Mouse (Mus musculus) spleen, postnatal 4 days (tissue): ENCODE results near the gene Muc1.
A peak's percentile ranks its signal among the peaks of the same experiment; 100 is the strongest.
"Not testable (repeated sequence)": the region's sequence is repeated elsewhere in the genome, so short reads cannot be mapped to it uniquely, and the experiment has no call there.

Source experiments
- DNase-seq, 2 experiments: peaks; one replicate each; pipeline ENCODE4 v3.0.0; 2022; ENCODE audit warnings: low spot score in 2 of 2

The Muc1 gene

GRCm38 (mm10) chr3:89209731-89210130, 19.1 kb upstream of the Muc1 start:
- DNase-seq = no peak

- DNase-seq = no peak
Observed at GRCm38 (mm10) chr3:89210162-89210561, 18.7 kb upstream of the Muc1 start.

- DNase-seq = no peak
Observed at GRCm38 (mm10) chr3:89210731-89211130, 18.1 kb upstream of the Muc1 start.

- peak; percentile 84 to 91 for DNase-seq
Observed at GRCm38 (mm10) chr3:89213803-89214530, 14.9 kb upstream of the Muc1 start.

- no peak for DNase-seq
Observed at GRCm38 (mm10) chr3:89214681-89215411, 14.0 kb upstream of the Muc1 start, which contains the start of gene Thbs3. TSS of gene Thbs3 (plus strand) at chr3:89215180.

- peak; percentile 79 to 91 for DNase-seq
Observed at GRCm38 (mm10) chr3:89215853-89216252, 13.0 kb upstream of the Muc1 start.

- DNase-seq = not testable (repeated sequence)
Observed at GRCm38 (mm10) chr3:89216407-89216806, 12.4 kb upstream of the Muc1 start.

- DNase-seq = no peak
Observed at GRCm38 (mm10) chr3:89218271-89218670, 10.6 kb upstream of the Muc1 start.

GRCm38 (mm10) chr3:89219546-89219945, 9.3 kb upstream of the Muc1 start:
- DNase-seq = no peak

GRCm38 (mm10) chr3:89221167-89221566, 7.7 kb upstream of the Muc1 start:
- no peak for DNase-seq

- no peak for DNase-seq
Observed at GRCm38 (mm10) chr3:89224796-89225195, 4.1 kb upstream of the Muc1 start.

GRCm38 (mm10) chr3:89225321-89225815, 3.5 kb upstream of the Muc1 start:
- no peak for DNase-seq

GRCm38 (mm10) chr3:89225918-89226317, 2.9 kb upstream of the Muc1 start:
- DNase-seq = no peak

- no peak for DNase-seq
Observed at GRCm38 (mm10) chr3:89226361-89226760, 2.5 kb upstream of the Muc1 start.

GRCm38 (mm10) chr3:89226900-89227299, 2.0 kb upstream of the Muc1 start, which contains the start of gene Mtx1:
TSS of gene Mtx1 (minus strand) at chr3:89227088.
- no peak for DNase-seq

GRCm38 (mm10) chr3:89227307-89228179, 1.3 kb upstream of the Muc1 start:
- DNase-seq = peak in 1 of 2 experiments; percentile 36

GRCm38 (mm10) chr3:89228180-89228549, 692 bp upstream of the Muc1 start:
- peak; percentile 85 to 95 for DNase-seq

GRCm38 (mm10) chr3:89229276-89229675, 419 bp downstream of the Muc1 start:
- DNase-seq = no peak

- DNase-seq = no peak
Observed at GRCm38 (mm10) chr3:89230561-89230960, 1.7 kb downstream of the Muc1 start.

- DNase-seq = no peak
Observed at GRCm38 (mm10) chr3:89231345-89231744, 2.5 kb downstream of the Muc1 start.

- no peak for DNase-seq
Observed at GRCm38 (mm10) chr3:89231772-89232275, 3.0 kb downstream of the Muc1 start.

GRCm38 (mm10) chr3:89232614-89233013, 3.8 kb downstream of the Muc1 start:
- DNase-seq = no peak
